Mouse (Mus musculus) heart, embryonic 14.5 days (tissue): Measurements from ENCODE around the gene Nectin2. TPM values are rescaled to one million over a fixed set of nuclear protein-coding genes. Genes with fewer than 3 reads are reported as not detected.

Source experiments
- ATAC-seq: fragments of 200-750 bp; cut with Nextera tagmentation; 2 replicates; pipeline ENCODE4 v1.8.0; 2017; ENCODE audit warnings: low read depth, moderate TSS enrichment; ENCODE audit not compliant: insufficient number of reproducible peaks, insufficient read depth, low FRiP score
- H3K27ac ChIP-seq, 2 experiments: fragments of 200-500 bp in 1 of 2; fragments of 300-500 bp in 1 of 2; sonication (generic) in 1 of 2; replicated peaks in 1 of 2; 2 replicates each; pipeline ENCODE4 v1.5.1; 2012 to 2014; ENCODE audit warnings: low read depth in 2 of 2, low read length in 2 of 2, control low read depth in 1 of 2, mild to moderate bottlenecking in 1 of 2, mixed read lengths in 1 of 2; ENCODE audit not compliant: control insufficient read depth in 1 of 2, insufficient read depth in 1 of 2
- H3K27me3 ChIP-seq: fragments of 300-500 bp; sonication (generic); 2 replicates; pipeline ENCODE4 v1.6.1; 2014; ENCODE audit warnings: mild to moderate bottlenecking, low read length, control low read depth; ENCODE audit not compliant: control insufficient read depth, insufficient read depth
- H3K36me3 ChIP-seq: fragments of 300-500 bp; sonication (generic); 2 replicates; pipeline ENCODE4 v1.6.1; 2014; ENCODE audit warnings: mild to moderate bottlenecking, control low read depth, low read length, mixed read lengths; ENCODE audit not compliant: control insufficient read depth, insufficient read depth
- H3K4me1 ChIP-seq, 2 experiments: fragments of 200-500 bp in 1 of 2; fragments of 300-500 bp in 1 of 2; sonication (generic) in 1 of 2; 2 replicates each; pipeline ENCODE4 v1.6.1; 2012 to 2014; ENCODE audit warnings: low read length in 2 of 2, control low read depth in 1 of 2, mixed read lengths in 1 of 2; ENCODE audit not compliant: control insufficient read depth in 2 of 2, insufficient read depth in 2 of 2
- H3K4me2 ChIP-seq: fragments of 300-500 bp; sonication (generic); 2 replicates; pipeline ENCODE4 v1.6.1; 2014; ENCODE audit warnings: mild to moderate bottlenecking, low read length
- H3K4me3 ChIP-seq, 2 experiments: fragments of 200-500 bp in 1 of 2; fragments of 300-500 bp in 1 of 2; sonication (generic) in 1 of 2; 2 replicates each; pipeline ENCODE4 v1.5.1; 2012 to 2014; ENCODE audit warnings: low read length in 2 of 2, mild to moderate bottlenecking in 2 of 2, control low read depth in 1 of 2, low read depth in 1 of 2, moderate library complexity in 1 of 2; ENCODE audit not compliant: control insufficient read depth in 1 of 2, insufficient read depth in 1 of 2
- H3K9ac ChIP-seq: fragments of 300-500 bp; sonication (generic); 2 replicates; pipeline ENCODE4 v1.6.1; 2014; ENCODE audit warnings: mild to moderate bottlenecking, low read length
- H3K9me3 ChIP-seq: fragments of 300-500 bp; sonication (generic); 2 replicates; pipeline ENCODE4 v1.6.1; 2016; ENCODE audit warnings: low read length, control low read depth; ENCODE audit not compliant: control insufficient read depth
- WGBS: fragments of 180-500 bp; shearing (Covaris S2); extraction: QIAGEN DNeasy Blood & Tissue Kit; methylation state at CpG from one replicate; pipeline ENCODE4 v1.1.7; 2014; 5-methylcytosine and 5-hydroxymethylcytosine counted together
- polyA plus RNA-seq: library from polyadenylated mRNA; unstranded; fragments of >200 nt; fragmentation: Nextera tagmentation; extraction: Ambion mirVana; gene quantifications from 2 replicates; pipeline ENCODE4 v1.2.1, GENCODE M21; 2014

Nectin2 gene
- polyA plus RNA-seq, 1 experiment from 2014 or later: 68.4 TPM

DNA sequence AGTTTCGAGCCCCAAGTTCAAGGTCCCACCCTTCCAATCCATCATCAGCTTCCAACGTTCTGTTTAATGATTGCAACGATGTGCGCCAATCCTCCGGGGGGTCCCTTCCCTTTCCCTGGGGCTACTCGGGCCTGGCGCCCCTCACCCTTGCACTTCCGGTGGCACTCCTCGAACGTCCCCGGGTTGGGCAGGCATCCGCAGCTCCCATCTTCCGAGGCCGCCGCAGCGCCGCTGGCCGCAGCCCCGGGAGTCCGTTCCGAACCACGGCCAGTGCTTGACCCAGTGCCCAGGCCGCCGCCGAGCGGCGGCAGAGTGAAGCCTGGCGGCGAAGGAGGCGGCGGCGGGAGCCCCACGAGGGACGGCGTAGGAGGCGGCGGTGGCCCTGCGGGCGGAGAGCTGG is 35.4 kb downstream of the Nectin2 start:
- no peaks in the 10 kb centered on the region for H3K9me3 ChIP-seq

DNA sequence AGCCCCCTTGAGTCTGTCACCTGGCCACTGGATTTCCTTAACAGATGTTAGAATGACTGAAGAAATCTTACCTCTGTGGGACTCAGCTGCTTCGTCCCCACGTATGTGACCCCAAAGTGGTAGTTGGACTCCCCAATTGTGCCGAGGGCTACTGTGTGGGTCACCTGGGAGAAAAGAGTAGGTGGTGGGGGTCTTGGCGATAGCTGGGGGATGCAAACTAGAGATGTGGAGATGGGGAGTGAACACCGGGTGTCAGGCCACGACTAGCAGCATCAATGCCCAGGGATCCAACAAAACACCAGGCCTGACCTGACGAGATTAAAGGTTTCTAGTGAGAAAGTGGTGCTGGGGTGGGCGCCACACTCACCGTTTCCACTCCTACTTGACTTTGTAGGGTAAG is 36.7 kb downstream of the Nectin2 start:
- ATAC-seq: no peak
- H3K27me3 ChIP-seq: no peaks in the 10 kb centered on the region
- peaks cover 70% of the 10 kb centered on the region for H3K36me3 ChIP-seq
- H3K27ac ChIP-seq: no peak overlapping the region
- no peak overlapping the region for H3K4me3 ChIP-seq
- H3K4me1 ChIP-seq: peaks cover 3 to 19% of the 10 kb centered on the region in 2 experiments
- no peak overlapping the region for H3K9ac ChIP-seq
- no peaks in the 10 kb centered on the region for H3K9me3 ChIP-seq
- 88% methylated on average over 9 of the region's 9 CpGs for WGBS
- no peak overlapping the region for H3K4me2 ChIP-seq

More for the DNA sequence above, 35.4 kb downstream of the Nectin2 start:
- WGBS: under 1% methylated on average over 31 of the region's 39 CpGs
- Histone ChIP-seq H3K4me2 (peak overlapping the region; percentile 71), H3K36me3 (peaks cover 70% of the 10 kb centered on the region), H3K27ac (peak overlapping the region; percentile 80 to 81), H3K27me3 (no peaks in the 10 kb centered on the region), H3K4me1 (peaks cover 3 to 19% of the 10 kb centered on the region in 2 experiments), H3K4me3 (peak overlapping the region; percentile 89 to 98), H3K9ac (peak overlapping the region; percentile 95)
- no peak for ATAC-seq

DNA sequence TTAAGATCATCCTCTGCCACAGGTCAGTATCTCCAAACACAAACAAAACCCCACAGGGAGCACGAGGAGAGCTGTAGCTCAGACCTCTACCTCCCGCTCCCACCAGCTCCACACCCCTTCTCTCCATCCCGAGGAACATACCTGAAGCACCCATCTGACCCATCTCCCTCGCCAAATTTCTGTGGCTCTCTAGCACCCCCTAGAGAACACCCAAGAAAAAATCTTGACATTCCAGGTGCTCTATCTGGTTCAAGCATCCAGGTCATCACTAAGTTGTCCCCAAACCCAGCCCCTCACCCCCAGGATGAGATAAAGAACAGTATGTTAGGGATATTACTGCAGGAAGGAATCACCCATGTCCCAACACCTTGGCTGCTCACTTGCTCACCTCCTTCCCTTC is 37.1 kb downstream of the Nectin2 start:
- H3K9me3 ChIP-seq: no peaks in the 10 kb centered on the region
- H3K4me2 ChIP-seq: no peak overlapping the region
- ATAC-seq: no peak
- H3K27ac ChIP-seq: no peak overlapping the region
- no peak overlapping the region for H3K4me3 ChIP-seq
- H3K4me1 ChIP-seq: peaks cover 3 to 19% of the 10 kb centered on the region in 2 experiments
- H3K27me3 ChIP-seq: no peaks in the 10 kb centered on the region
- H3K9ac ChIP-seq: no peak overlapping the region
- whole genome bisulfite sequencing: 53% methylated on average over 4 of the region's 4 CpGs
- H3K36me3 ChIP-seq: peaks cover 69% of the 10 kb centered on the region

DNA sequence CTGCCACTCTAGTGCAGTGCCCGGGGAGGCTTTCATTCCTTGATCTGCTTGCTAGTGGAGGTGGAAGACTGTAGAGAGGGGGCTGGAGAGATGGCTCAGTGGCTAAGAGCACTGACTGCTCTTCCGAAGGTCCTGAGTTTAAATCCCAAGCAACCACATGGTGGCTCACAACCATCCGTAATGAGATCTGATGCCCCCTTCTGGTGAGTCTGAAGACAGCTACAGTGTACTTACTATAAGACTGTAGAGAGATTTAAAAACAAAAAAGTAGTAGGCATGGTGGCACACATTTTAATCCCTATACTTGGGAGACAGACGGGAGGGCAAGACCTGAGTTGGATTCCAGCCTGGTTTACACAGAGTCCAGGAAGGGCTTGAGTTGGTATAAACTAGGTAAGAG is 37.9 kb downstream of the Nectin2 start:
- no peak overlapping the region for H3K27ac ChIP-seq
- peaks cover 3 to 19% of the 10 kb centered on the region in 2 experiments for H3K4me1 ChIP-seq
- WGBS: 76% methylated on average over 4 of the region's 4 CpGs
- H3K9me3 ChIP-seq: no peaks in the 10 kb centered on the region
- no peak overlapping the region for H3K4me3 ChIP-seq
- H3K27me3 ChIP-seq: no peaks in the 10 kb centered on the region
- peaks cover 71% of the 10 kb centered on the region for H3K36me3 ChIP-seq
- no peak overlapping the region for H3K4me2 ChIP-seq
- H3K9ac ChIP-seq: no peak overlapping the region
- no peak for ATAC-seq

DNA sequence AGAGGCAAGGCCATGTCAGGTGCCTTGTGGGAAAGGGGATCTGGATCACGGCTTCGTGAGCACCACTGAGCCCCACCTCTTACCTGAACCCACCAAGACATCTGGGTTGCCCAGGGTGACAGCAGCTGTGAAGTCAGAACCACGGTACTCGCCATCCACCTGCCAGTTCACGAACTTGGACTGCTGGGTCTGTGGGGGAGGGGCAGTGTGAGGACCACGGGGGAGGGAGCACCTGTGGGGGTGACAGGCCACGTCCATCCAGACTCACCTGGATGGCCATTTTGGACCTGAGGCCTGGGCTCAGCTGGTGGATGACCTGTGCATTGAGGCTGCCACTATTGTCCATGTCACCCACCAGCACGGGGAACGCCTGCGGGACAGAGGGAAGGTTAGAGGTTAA is 39.6 kb downstream of the Nectin2 start:
- H3K36me3 ChIP-seq: peaks cover 77% of the 10 kb centered on the region
- 90% methylated on average over 10 of the region's 10 CpGs for WGBS
- no peak overlapping the region for H3K27ac ChIP-seq
- H3K4me2 ChIP-seq: no peak overlapping the region
- H3K9me3 ChIP-seq: no peaks in the 10 kb centered on the region
- H3K27me3 ChIP-seq: no peaks in the 10 kb centered on the region
- no peak for ATAC-seq
- H3K4me3 ChIP-seq: no peak overlapping the region
- H3K4me1 ChIP-seq: peaks cover 3 to 13% of the 10 kb centered on the region in 2 experiments
- H3K9ac ChIP-seq: no peak overlapping the region

DNA sequence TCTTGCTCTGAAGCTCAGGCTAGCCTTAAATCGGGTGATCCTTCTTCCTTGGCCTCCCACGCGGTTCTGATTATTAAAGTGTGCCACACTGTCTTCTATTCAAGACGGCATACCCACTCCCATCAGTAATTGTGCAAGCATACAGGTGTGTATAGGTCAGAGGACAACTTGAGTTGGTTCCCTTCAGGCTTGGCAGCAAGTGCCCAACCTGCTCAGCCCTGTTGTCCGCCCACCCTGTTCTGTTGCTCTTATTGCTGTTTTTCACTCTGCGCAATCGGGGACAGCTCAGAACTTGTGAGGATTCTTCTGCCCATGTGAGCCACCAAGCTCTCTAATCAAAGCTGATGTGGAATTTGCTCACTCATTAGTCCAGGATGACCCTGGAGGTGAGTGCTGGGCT is 45.0 kb downstream of the Nectin2 start:
- no peak for ATAC-seq
- Histone ChIP-seq H3K27me3 (no peaks in the 10 kb centered on the region), H3K36me3 (peaks cover 77% of the 10 kb centered on the region), H3K4me3 (no peak overlapping the region), H3K9me3 (no peaks in the 10 kb centered on the region), H3K4me1 (peaks cover 4 to 12% of the 10 kb centered on the region in 2 experiments; a peak in 3 of 4 replicates), H3K4me2 (no peak overlapping the region), H3K9ac (no peak overlapping the region), H3K27ac (no peak overlapping the region)
- WGBS: 94% methylated on average over 7 of the region's 7 CpGs

DNA sequence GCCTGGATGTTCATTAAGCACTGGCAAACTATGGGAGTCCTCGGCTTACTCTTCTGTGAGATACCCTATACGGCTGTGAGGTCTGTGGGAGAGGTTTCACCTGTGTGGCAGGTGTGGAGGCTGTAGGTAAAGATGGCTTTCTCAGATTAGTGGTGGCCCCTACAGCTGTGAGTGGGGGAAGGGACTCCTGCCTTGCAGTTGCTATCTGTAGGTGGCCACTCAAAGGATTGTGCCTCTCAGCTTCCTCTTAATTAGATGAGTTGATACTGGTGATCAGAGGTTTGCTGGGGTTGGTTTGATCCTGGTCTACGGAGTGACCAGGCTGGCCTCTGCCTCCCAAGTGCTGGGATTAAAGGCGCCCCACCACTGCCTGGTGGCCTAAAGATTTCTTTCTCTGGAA is 45.8 kb downstream of the Nectin2 start:
- Histone ChIP-seq H3K9me3 (no peaks in the 10 kb centered on the region), H3K36me3 (peaks cover 69% of the 10 kb centered on the region), H3K27ac (no peak overlapping the region), H3K4me3 (no peak overlapping the region), H3K27me3 (no peaks in the 10 kb centered on the region), H3K4me1 (peaks cover 6 to 17% of the 10 kb centered on the region in 2 experiments), H3K9ac (no peak overlapping the region), H3K4me2 (no peak overlapping the region)
- 89% methylated on average over 4 of the region's 4 CpGs for WGBS
- ATAC-seq: no peak

DNA sequence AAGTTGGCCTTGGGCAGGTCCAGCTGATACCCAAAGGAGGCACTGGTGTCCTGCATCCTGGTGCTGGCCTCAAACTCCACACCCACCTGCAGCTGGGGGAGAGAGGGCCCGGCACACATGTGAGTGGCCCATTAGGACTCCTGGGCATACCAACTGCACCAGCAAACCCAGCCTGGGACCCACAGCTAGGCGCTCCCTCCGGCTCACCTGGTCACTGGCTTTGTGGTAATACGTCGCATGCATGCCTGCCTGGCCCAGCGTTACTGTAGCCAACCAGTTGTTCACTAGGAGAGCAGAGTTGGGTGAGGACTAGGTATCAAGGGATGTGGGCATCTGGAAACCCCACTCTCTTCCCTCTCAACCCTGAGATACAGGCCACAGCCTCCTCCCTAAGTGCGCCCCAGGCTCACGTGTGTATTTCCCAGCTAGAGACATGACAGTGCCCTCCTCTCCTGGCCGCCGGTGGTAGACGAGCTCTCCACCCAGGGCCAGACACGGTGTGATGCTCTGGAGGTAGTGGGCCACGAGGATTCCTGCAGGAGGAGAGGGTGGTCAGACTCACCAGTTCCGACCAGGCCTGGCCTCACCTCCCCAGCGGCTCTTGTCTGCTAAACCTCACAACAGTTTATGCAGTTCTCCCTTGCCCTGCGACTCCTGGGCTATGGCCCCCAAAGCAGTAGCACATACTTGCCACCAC is 47.3 kb downstream of the Nectin2 start:
- H3K27ac ChIP-seq: no peak overlapping the region
- WGBS: 88% methylated on average over 16 of the region's 16 CpGs
- no peaks in the 10 kb centered on the region for H3K27me3 ChIP-seq
- peaks cover 18 to 31% of the 10 kb centered on the region in 2 experiments for H3K4me1 ChIP-seq
- ATAC-seq: no peak
- no peak overlapping the region for H3K4me3 ChIP-seq
- no peaks in the 10 kb centered on the region for H3K9me3 ChIP-seq
- no peak overlapping the region for H3K9ac ChIP-seq
- H3K4me2 ChIP-seq: no peak overlapping the region
- peaks cover 55% of the 10 kb centered on the region for H3K36me3 ChIP-seq
